Comparison of ENCODE assay signal across 14 mouse cellular contexts in genomic region chr4:43575356-43575755, GRCm38 (mm10). TPM values are rescaled to one million over a fixed set of nuclear protein-coding genes. Genes with fewer than 3 reads are reported as not detected.
DNase-seq lines count a peak whose midpoint lies in the region; ATAC-seq and TF ChIP-seq lines count a peak whose summit lies in the region.
"Had no signal": no experiment of that assay in that cellular context is flagged by ENCODE, and none has a peak within 500 bp of the region (broad histone marks: within the 10 kb centered on the region; RNA-seq: fewer than 3 reads in every experiment).

No protein-coding gene starts in this region.

- 0 out of 2 replicates have a peak overlapping the region, but pooled peaks have one; percentile 1 for H3K4me2 ChIP-seq in embryonic facial prominence, embryonic 14.5 days (ENCODE audit: low read depth, low read length)
- peak overlapping the region; percentile 98 for H3K4me2 ChIP-seq in hindbrain, embryonic 14.5 days (replicated peaks)
- peak overlapping the region; percentile 96 for H3K4me2 ChIP-seq in midbrain, embryonic 15.5 days

- no peak for TF ChIP-seq CTCF in left cerebral cortex, adult 2 months (IDR thresholded peaks at IDR 0.05)

- no peak for ATAC-seq in erythroblast, adult 5-6 weeks (replicated peaks; ENCODE audit: low FRiP score, poor library complexity, severe bottlenecking)
- no peak for ATAC-seq in embryonic facial prominence, embryonic 14.5 days (ENCODE audit: low read depth)
- no peak for ATAC-seq in hindbrain, embryonic 14.5 days (ENCODE audit: low FRiP score)
- ATAC-seq in midbrain, embryonic 15.5 days (replicated peaks) = no peak

- no peak overlapping the region for H3K27ac ChIP-seq in embryonic facial prominence, embryonic 14.5 days (replicated peaks; ENCODE audit: low read depth, low read length)
- no peak overlapping the region for H3K27ac ChIP-seq in hindbrain, embryonic 14.5 days
- H3K27ac ChIP-seq in midbrain, embryonic 15.5 days = no peak overlapping the region
- no peak overlapping the region for H3K27ac ChIP-seq in left cerebral cortex, adult 2 months

- no peak for DNase-seq in embryonic facial prominence, embryonic 14.5 days (ENCODE audit: low spot score)
- DNase-seq in hindbrain, embryonic 14.5 days (ENCODE audit: low spot score) = no peak
- no peak for DNase-seq in left cerebral cortex, adult 2 months (ENCODE audit: extremely low spot score in 1 of 2, low spot score in 2 of 2)
- DNase-seq in ovary, postnatal 36 days (ENCODE audit: low spot score) = no peak
- DNase-seq in left cerebral cortex, postnatal 4 days = no peak
- DNase-seq: adrenal gland, postnatal 10 days; cerebellum, adult 11-12 months; kidney, postnatal 10 days; lung, postnatal 36 days; right cerebral cortex, postnatal 25 days had no signal

- peaks cover 67% of the 10 kb centered on the region for H3K36me3 ChIP-seq in erythroblast, embryonic 14.5 days (ENCODE audit: control insufficient read depth)
- peaks cover 46% of the 10 kb centered on the region for H3K36me3 ChIP-seq in embryonic facial prominence, embryonic 14.5 days (ENCODE audit: control insufficient read depth, insufficient read depth, low read length)
- peaks cover 42% of the 10 kb centered on the region for H3K36me3 ChIP-seq in hindbrain, embryonic 14.5 days (replicated peaks; ENCODE audit: control insufficient read depth, insufficient read depth)
- peaks cover 29% of the 10 kb centered on the region for H3K36me3 ChIP-seq in midbrain, embryonic 15.5 days (replicated peaks)

- H3K4me3 ChIP-seq in erythroblast, embryonic 14.5 days (replicated peaks) = peak overlapping the region; percentile 34
- H3K4me3 ChIP-seq in embryonic facial prominence, embryonic 14.5 days (ENCODE audit: low read depth, low read length) = no peak overlapping the region
- no peak overlapping the region for H3K4me3 ChIP-seq in hindbrain, embryonic 14.5 days (replicated peaks; ENCODE audit: low read length)
- H3K4me3 ChIP-seq in midbrain, embryonic 15.5 days = peak overlapping the region; percentile 15
- H3K4me3 ChIP-seq in left cerebral cortex, adult 2 months = no peak overlapping the region

- peaks cover 64% of the 10 kb centered on the region for H3K4me1 ChIP-seq in erythroblast, embryonic 14.5 days (ENCODE audit: control insufficient read depth)
- H3K4me1 ChIP-seq in embryonic facial prominence, embryonic 14.5 days (ENCODE audit: control insufficient read depth, insufficient read depth, low read length) = peaks cover 37% of the 10 kb centered on the region
- H3K4me1 ChIP-seq in hindbrain, embryonic 14.5 days (replicated peaks; ENCODE audit: control insufficient read depth, insufficient read depth, low read length) = peaks cover 48% of the 10 kb centered on the region
- peaks cover 47% of the 10 kb centered on the region for H3K4me1 ChIP-seq in midbrain, embryonic 15.5 days

- H3K27me3 ChIP-seq in erythroblast, embryonic 14.5 days (ENCODE audit: control insufficient read depth) = no peaks in the 10 kb centered on the region
- H3K27me3 ChIP-seq in embryonic facial prominence, embryonic 14.5 days (replicated peaks; ENCODE audit: control insufficient read depth, insufficient read depth, low read length) = no peaks in the 10 kb centered on the region
- H3K27me3 ChIP-seq in hindbrain, embryonic 14.5 days (ENCODE audit: control insufficient read depth, insufficient read depth, low read length) = no peaks in the 10 kb centered on the region
- H3K27me3 ChIP-seq in midbrain, embryonic 15.5 days (replicated peaks) = no peaks in the 10 kb centered on the region

- intact Hi-C loops in left cerebral cortex, adult 2 months (cut with DNase I) = loop anchor here (5.0 kb wide), 3 partner anchors 43 to 133 kb away; partner anchors contain the start of genes Hint2 and Tesk1
- intact Hi-C loops in left cerebral cortex, postnatal 4 days (cut with DNase I) = no loop called here

- H3K9me3 ChIP-seq in erythroblast, embryonic 14.5 days (ENCODE audit: control insufficient read depth, low read length) = no peaks in the 10 kb centered on the region
- H3K9me3 ChIP-seq in embryonic facial prominence, embryonic 14.5 days (ENCODE audit: control insufficient read depth, low read length) = no peaks in the 10 kb centered on the region
- H3K9me3 ChIP-seq in hindbrain, embryonic 14.5 days (ENCODE audit: control insufficient read depth, low read length) = no peaks in the 10 kb centered on the region
- H3K9me3 ChIP-seq in midbrain, embryonic 15.5 days = no peaks in the 10 kb centered on the region

- no peak overlapping the region for H3K9ac ChIP-seq in embryonic facial prominence, embryonic 14.5 days (ENCODE audit: low read depth, low read length)
- H3K9ac ChIP-seq in hindbrain, embryonic 14.5 days = peak overlapping the region; percentile 9; the same call in 1 of the 2 replicates
- H3K9ac ChIP-seq in midbrain, embryonic 15.5 days = no peak overlapping the region

- 78% methylated on average over 2 of the region's 2 CpGs for WGBS in embryonic facial prominence, embryonic 14.5 days
- WGBS in hindbrain, embryonic 14.5 days = 53% methylated on average over 2 of the region's 2 CpGs
- WGBS in midbrain, embryonic 15.5 days = 44% methylated on average over 2 of the region's 2 CpGs

RNA-seq across cellular contexts. Expression of gene Rgp1, which starts 3.2 kb away (rescaled TPM):
- polyA plus RNA-seq in erythroblast, embryonic 14.5 days (2012) = 3.5 and 7.2 TPM in 2 replicates
- total RNA-seq in erythroblast, adult 5-6 weeks (2015; ENCODE audit: low replicate concordance) = 8.6 and 10.6 TPM in 2 replicates
- 5.7 and 8.9 TPM in 2 replicates for total RNA-seq in erythroblast, adult 5-6 weeks (2017; ENCODE audit: low replicate concordance)
- 25.1 and 25.7 TPM in 2 replicates for polyA plus RNA-seq in embryonic facial prominence, embryonic 14.5 days (2014; fragmentation: Nextera tagmentation; extraction: Ambion mirVana)
- 21.7 and 25.2 TPM in 2 replicates for polyA plus RNA-seq in hindbrain, embryonic 14.5 days (2014; fragmentation: Nextera tagmentation; extraction: Ambion mirVana)
- 24.8 and 25.7 TPM in 2 replicates for polyA plus RNA-seq in midbrain, embryonic 15.5 days (2015; fragmentation: Nextera tagmentation; extraction: Ambion mirVana)
- total RNA-seq in left cerebral cortex, adult 2 months (2021) = 10 to 100 TPM; 49.6 to 55.4 TPM
- total RNA-seq in left cerebral cortex, postnatal 4 days (2021) = 10 to 100 TPM; 47.1 to 54.1 TPM

RNA-seq across cellular contexts. Expression of gene Gba2, which starts 3.3 kb away (rescaled TPM):
- 0.70 and 1.1 TPM in 2 replicates for polyA plus RNA-seq in erythroblast, embryonic 14.5 days (2012)
- total RNA-seq in erythroblast, adult 5-6 weeks (2015; ENCODE audit: low replicate concordance) = 4.2 and 7.3 TPM in 2 replicates
- total RNA-seq in erythroblast, adult 5-6 weeks (2017; ENCODE audit: low replicate concordance) = 7.4 and 12.0 TPM in 2 replicates
- polyA plus RNA-seq in embryonic facial prominence, embryonic 14.5 days (2014; fragmentation: Nextera tagmentation; extraction: Ambion mirVana) = 15.1 and 19.1 TPM in 2 replicates
- polyA plus RNA-seq in hindbrain, embryonic 14.5 days (2014; fragmentation: Nextera tagmentation; extraction: Ambion mirVana) = 44.5 and 49.7 TPM in 2 replicates
- 67.9 and 71.0 TPM in 2 replicates for polyA plus RNA-seq in midbrain, embryonic 15.5 days (2015; fragmentation: Nextera tagmentation; extraction: Ambion mirVana)
- total RNA-seq in left cerebral cortex, adult 2 months (2021) = 10 to 100 TPM; 69.2 to 70.6 TPM
- total RNA-seq in left cerebral cortex, postnatal 4 days (2021) = 10 to 100 TPM; 63.9 to 71.7 TPM

RNA-seq across cellular contexts. Expression of gene Msmp, which starts 8.9 kb away (rescaled TPM):
- polyA plus RNA-seq in erythroblast, embryonic 14.5 days (2012) = not detected in 2 replicates
- not detected in 2 replicates for total RNA-seq in erythroblast, adult 5-6 weeks (2015; ENCODE audit: low replicate concordance)
- not detected in 2 replicates for total RNA-seq in erythroblast, adult 5-6 weeks (2017; ENCODE audit: low replicate concordance)
- polyA plus RNA-seq in embryonic facial prominence, embryonic 14.5 days (2014; fragmentation: Nextera tagmentation; extraction: Ambion mirVana) = 1.3 and 1.5 TPM in 2 replicates
- polyA plus RNA-seq in hindbrain, embryonic 14.5 days (2014; fragmentation: Nextera tagmentation; extraction: Ambion mirVana) = 1.0 and 1.9 TPM in 2 replicates
- polyA plus RNA-seq in midbrain, embryonic 15.5 days (2015; fragmentation: Nextera tagmentation; extraction: Ambion mirVana) = 1.3 and 1.9 TPM in 2 replicates
- not detected for total RNA-seq in left cerebral cortex, adult 2 months (2021)
- not detected for total RNA-seq in left cerebral cortex, postnatal 4 days (2021)
- polyA plus RNA-seq: embryonic facial prominence, embryonic 11.5 days had no signal

RNA-seq across cellular contexts. Expression of gene Tln1, which starts 12.9 kb away (rescaled TPM):
- polyA plus RNA-seq in erythroblast, embryonic 14.5 days (2012) = 17.6 and 19.2 TPM in 2 replicates
- 47.8 and 86.3 TPM in 2 replicates for total RNA-seq in erythroblast, adult 5-6 weeks (2015; ENCODE audit: low replicate concordance)
- 197 and 262 TPM in 2 replicates for total RNA-seq in erythroblast, adult 5-6 weeks (2017; ENCODE audit: low replicate concordance)
- 67.8 and 70.2 TPM in 2 replicates for polyA plus RNA-seq in embryonic facial prominence, embryonic 14.5 days (2014; fragmentation: Nextera tagmentation; extraction: Ambion mirVana)
- 57.5 and 62.8 TPM in 2 replicates for polyA plus RNA-seq in hindbrain, embryonic 14.5 days (2014; fragmentation: Nextera tagmentation; extraction: Ambion mirVana)
- polyA plus RNA-seq in midbrain, embryonic 15.5 days (2015; fragmentation: Nextera tagmentation; extraction: Ambion mirVana) = 58.8 and 61.0 TPM in 2 replicates
- total RNA-seq in left cerebral cortex, adult 2 months (2021) = 10 to 100 TPM; 50.7 to 52.2 TPM
- total RNA-seq in left cerebral cortex, postnatal 4 days (2021) = 10 to 100 TPM; 49.1 to 59.1 TPM

RNA-seq across cellular contexts. Expression of gene Creb3, which starts 13.2 kb away (rescaled TPM):
- 0.10 and 0.20 TPM in 2 replicates for polyA plus RNA-seq in erythroblast, embryonic 14.5 days (2012)
- total RNA-seq in erythroblast, adult 5-6 weeks (2015; ENCODE audit: low replicate concordance) = 1.7 and 6.7 TPM in 2 replicates
- total RNA-seq in erythroblast, adult 5-6 weeks (2017; ENCODE audit: low replicate concordance) = 35.8 and 52.6 TPM in 2 replicates
- polyA plus RNA-seq in embryonic facial prominence, embryonic 14.5 days (2014; fragmentation: Nextera tagmentation; extraction: Ambion mirVana) = 79.6 and 83.0 TPM in 2 replicates
- polyA plus RNA-seq in hindbrain, embryonic 14.5 days (2014; fragmentation: Nextera tagmentation; extraction: Ambion mirVana) = 80.0 and 82.3 TPM in 2 replicates
- polyA plus RNA-seq in midbrain, embryonic 15.5 days (2015; fragmentation: Nextera tagmentation; extraction: Ambion mirVana) = 82.7 and 94.0 TPM in 2 replicates
- 10 to 100 TPM; 74.6 to 77.9 TPM for total RNA-seq in left cerebral cortex, adult 2 months (2021)
- 10 to 100 TPM; 63.2 to 67.5 TPM for total RNA-seq in left cerebral cortex, postnatal 4 days (2021)

Comparison
In these comparisons a context has a peak if more than half of its experiments do, and no peak if none do; other contexts are left out.
1. H3K4me3 ChIP-seq: peak in erythroblast, embryonic 14.5 days (single experiment) and midbrain, embryonic 15.5 days (single experiment); none in embryonic facial prominence, embryonic 14.5 days (single experiment), hindbrain, embryonic 14.5 days (single experiment) and left cerebral cortex, adult 2 months (single experiment).
2. H3K4me2 ChIP-seq: peak in every context shown above with its lines; median percentile 98 in hindbrain, embryonic 14.5 days; 96 in midbrain, embryonic 15.5 days; 1 in embryonic facial prominence, embryonic 14.5 days.